Mouse (Mus musculus) forebrain, embryonic 12.5 days (tissue): Measurements from ENCODE around the gene Rps27. TPM values are rescaled to one million over a fixed set of nuclear protein-coding genes. Genes with fewer than 3 reads are reported as not detected.
A peak's percentile ranks its signal among the peaks of the same experiment; 100 is the strongest.
"Not testable (repeated sequence)": the region's sequence is repeated elsewhere in the genome, so short reads cannot be mapped to it uniquely, and the experiment has no call there.

Experiments
- ATAC-seq: fragments of 200-750 bp; cut with Nextera tagmentation; 2 replicates; pipeline ENCODE4 v1.8.0; 2017; ENCODE audit warnings: moderate TSS enrichment; ENCODE audit not compliant: low FRiP score
- H3K27ac ChIP-seq: fragments of 300-500 bp; sonication (generic); 2 replicates; pipeline ENCODE4 v1.5.1; 2016; ENCODE audit warnings: mild to moderate bottlenecking
- H3K27me3 ChIP-seq: fragments of 300-500 bp; sonication (generic); 2 replicates; pipeline ENCODE4 v1.6.1; 2016; ENCODE audit warnings: mild to moderate bottlenecking
- H3K36me3 ChIP-seq: fragments of 300-500 bp; sonication (generic); replicated peaks from 2 replicates; pipeline ENCODE4 v1.6.1; 2016; ENCODE audit warnings: mild to moderate bottlenecking
- H3K4me1 ChIP-seq: fragments of 300-500 bp; sonication (generic); 2 replicates; pipeline ENCODE4 v1.6.1; 2016
- H3K4me2 ChIP-seq: fragments of 300-500 bp; sonication (generic); 2 replicates; pipeline ENCODE4 v1.6.1; 2016; ENCODE audit warnings: mild to moderate bottlenecking, moderate library complexity
- H3K4me3 ChIP-seq: fragments of 300-500 bp; sonication (generic); replicated peaks from 2 replicates; pipeline ENCODE4 v1.5.1; 2016; ENCODE audit warnings: mild to moderate bottlenecking
- H3K9ac ChIP-seq: fragments of 300-500 bp; sonication (generic); 2 replicates; pipeline ENCODE4 v1.6.1; 2016; ENCODE audit warnings: mild to moderate bottlenecking
- H3K9me3 ChIP-seq: fragments of 300-500 bp; sonication (generic); 2 replicates; pipeline ENCODE4 v1.6.1; 2016
- WGBS: fragments of 180-500 bp; shearing (Covaris S2); methylation state at CpG from one replicate; pipeline ENCODE4 v1.1.7; 2016; 5-methylcytosine and 5-hydroxymethylcytosine counted together
- polyA plus RNA-seq: library from polyadenylated mRNA; unstranded; fragments of >200 nt; fragmentation: Nextera tagmentation; extraction: Ambion mirVana; gene quantifications from 2 replicates; pipeline ENCODE4 v1.2.1, GENCODE M21; 2016

Rps27 gene
- 943 and 1,078 TPM in 2 replicates for polyA plus RNA-seq

GRCm38 (mm10) chr3:90213377-90213866 is at the start of gene Rps27, which contains the start of gene Rab13:
Gene Rps27 (minus strand): TSS chr3:90213651.
Gene Rab13 (plus strand): TSS chr3:90213695.
- H3K27me3 ChIP-seq = no peaks in the 10 kb centered on the region
- ATAC-seq = peak; percentile 94
- no peaks in the 10 kb centered on the region for H3K9me3 ChIP-seq
- WGBS = under 1% methylated on average over 42 of the region's 42 CpGs
- peak within 1 kb of the TSS; percentile 84 for H3K4me3 ChIP-seq
- peak within 1 kb of the TSS; percentile 86 for H3K4me2 ChIP-seq
- peaks cover 42% of the 10 kb centered on the region for H3K36me3 ChIP-seq
- H3K4me1 ChIP-seq = peaks cover 24% of the 10 kb centered on the region
- peak within 1 kb of the TSS; percentile 88 for H3K9ac ChIP-seq
- peak within 1 kb of the TSS; percentile 86 for H3K27ac ChIP-seq

- Histone ChIP-seq H3K27me3 (no peaks in the 10 kb centered on the region), H3K4me1 (peaks cover 16% of the 10 kb centered on the region), H3K27ac (no peak overlapping the region), H3K4me3 (no peak overlapping the region), H3K9me3 (no peaks in the 10 kb centered on the region), H3K36me3 (peaks cover 68% of the 10 kb centered on the region), H3K9ac (no peak overlapping the region), H3K4me2 (no peak overlapping the region)
- 87% methylated on average over 4 of the region's 4 CpGs for WGBS
- no peak for ATAC-seq
Observed at GRCm38 (mm10) chr3:90258521-90258920, 45.1 kb upstream of the Rps27 start.

DNA sequence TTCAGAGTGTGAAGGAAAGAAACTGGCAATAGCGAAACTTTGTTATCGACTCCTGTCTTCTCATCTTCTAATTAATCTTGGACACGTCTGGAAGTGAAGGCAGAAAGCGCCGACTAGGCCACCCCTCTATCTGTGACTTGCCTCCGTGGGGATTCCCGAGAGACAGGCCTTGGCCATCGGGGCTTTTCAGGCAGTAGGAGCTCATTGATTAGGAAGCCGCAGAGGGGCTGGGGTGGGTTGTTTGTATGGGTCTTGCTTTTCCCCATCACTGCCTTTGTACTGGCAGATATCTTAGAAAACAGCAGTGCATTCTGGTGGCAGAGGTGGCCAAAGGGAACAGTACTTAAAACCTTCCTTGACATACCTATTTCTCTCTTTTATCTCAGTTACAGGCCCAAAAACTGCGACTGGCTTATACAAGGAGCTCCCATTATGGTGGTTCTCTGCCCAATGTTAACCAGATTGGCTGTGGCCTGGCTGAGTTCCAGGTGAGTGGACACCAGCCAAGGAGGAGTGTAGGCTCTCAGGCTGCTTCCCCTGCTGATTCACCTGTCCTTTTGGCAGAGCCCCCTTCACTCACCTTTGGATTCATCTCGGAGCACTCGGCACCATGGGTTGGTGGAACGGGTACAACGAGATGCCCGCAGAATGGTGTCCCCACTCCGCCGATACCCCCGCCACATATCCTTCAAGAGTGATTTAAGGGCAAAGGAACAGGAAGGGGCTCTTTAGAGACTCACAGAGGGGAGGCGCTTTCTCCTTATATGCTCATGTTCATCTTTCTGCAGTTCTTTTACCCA is 43.5 kb upstream of the Rps27 start:
- Histone ChIP-seq H3K4me1 (peaks cover 16% of the 10 kb centered on the region), H3K36me3 (peaks cover 52% of the 10 kb centered on the region), H3K9me3 (no peaks in the 10 kb centered on the region), H3K27me3 (no peaks in the 10 kb centered on the region), H3K27ac (no peak overlapping the region), H3K9ac (no peak overlapping the region), H3K4me3 (no peak overlapping the region), H3K4me2 (no peak overlapping the region)
- no peak for ATAC-seq
- WGBS = 93% methylated on average over 19 of the region's 19 CpGs

DNA sequence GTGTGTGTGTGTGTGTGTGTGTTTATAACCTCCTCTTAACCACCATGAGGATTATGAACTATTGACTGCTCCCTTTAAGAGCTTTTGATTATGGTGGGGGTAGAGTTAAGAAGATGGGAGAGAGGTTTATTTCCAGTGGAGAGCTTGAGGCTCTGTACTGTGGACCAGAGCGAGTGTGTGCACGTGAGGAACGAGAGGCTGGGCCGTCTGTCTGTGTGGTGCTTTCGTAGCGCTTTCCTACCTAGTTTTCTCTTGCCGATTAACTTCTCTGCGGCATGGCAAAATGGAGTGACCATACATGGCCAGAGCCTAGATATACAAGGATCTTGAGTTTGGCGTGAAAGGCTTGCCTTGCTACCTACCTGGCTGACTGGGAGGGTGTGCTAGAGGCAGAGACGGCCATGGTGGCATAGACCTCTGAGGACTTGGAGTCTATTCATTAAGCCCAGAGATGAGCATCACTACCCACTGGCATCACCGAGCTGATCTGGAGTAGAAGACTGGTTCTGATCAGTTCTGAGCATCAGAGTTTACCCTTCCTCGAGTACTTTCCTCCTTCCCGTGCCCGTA is 42.4 kb upstream of the Rps27 start:
- 94% methylated on average over 14 of the region's 14 CpGs for WGBS
- Histone ChIP-seq H3K4me3 (no peak overlapping the region), H3K9ac (0 out of 2 replicates have a peak overlapping the region, but pooled peaks have one; percentile 95), H3K4me2 (peak overlapping the region; percentile 86), H3K27ac (no peak overlapping the region), H3K27me3 (no peaks in the 10 kb centered on the region), H3K36me3 (peaks cover 51% of the 10 kb centered on the region), H3K4me1 (peaks cover 16% of the 10 kb centered on the region), H3K9me3 (no peaks in the 10 kb centered on the region)
- ATAC-seq = no peak

DNA sequence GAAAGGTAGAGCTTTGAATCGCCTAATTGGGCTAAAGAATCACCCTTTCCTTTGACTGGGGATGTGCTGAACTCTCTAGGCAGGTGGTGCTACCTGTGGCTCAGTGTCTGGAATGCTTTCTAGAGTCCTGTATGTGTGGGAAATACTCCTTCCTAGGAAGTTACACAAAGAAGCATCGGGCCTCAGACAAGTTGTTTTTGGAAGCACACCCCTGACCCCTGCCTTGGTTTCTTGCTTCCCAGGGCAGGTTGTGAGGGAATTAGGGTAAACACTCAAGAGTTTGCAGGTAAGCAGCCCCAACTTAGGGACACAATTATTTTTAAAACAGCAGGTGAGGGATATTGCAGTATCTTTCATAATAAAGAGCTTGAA is 41.7 kb upstream of the Rps27 start:
- no peak for ATAC-seq
- WGBS = 28% methylated on average over 2 of the region's 2 CpGs
- Histone ChIP-seq H3K9ac (peak overlapping the region; percentile 95), H3K4me3 (peak overlapping the region; percentile 87), H3K9me3 (no peaks in the 10 kb centered on the region), H3K4me1 (peaks cover 16% of the 10 kb centered on the region), H3K27me3 (no peaks in the 10 kb centered on the region), H3K4me2 (peak overlapping the region; percentile 86), H3K27ac (no peak overlapping the region), H3K36me3 (peaks cover 51% of the 10 kb centered on the region)

- no peaks in the 10 kb centered on the region for H3K9me3 ChIP-seq
- peaks cover 17% of the 10 kb centered on the region for H3K4me1 ChIP-seq
- H3K27ac ChIP-seq = peak overlapping the region; percentile 87
- H3K4me2 ChIP-seq = peak overlapping the region; percentile 86
- peak overlapping the region; percentile 87 for H3K4me3 ChIP-seq
- 1% methylated on average over 40 of the region's 41 CpGs for WGBS
- no peaks in the 10 kb centered on the region for H3K27me3 ChIP-seq
- peak; percentile 69 for ATAC-seq
- H3K9ac ChIP-seq = peak overlapping the region; percentile 95
- H3K36me3 ChIP-seq = peaks cover 47% of the 10 kb centered on the region
Observed at GRCm38 (mm10) chr3:90254419-90255193, 41.2 kb upstream of the Rps27 start.

- Histone ChIP-seq H3K4me3 (peak within 1 kb of the TSS; percentile 87), H3K27me3 (no peaks in the 10 kb centered on the region), H3K4me2 (peak within 1 kb of the TSS; percentile 86), H3K9ac (peak within 1 kb of the TSS; percentile 95), H3K9me3 (no peaks in the 10 kb centered on the region), H3K4me1 (peaks cover 24% of the 10 kb centered on the region), H3K27ac (peak within 1 kb of the TSS; percentile 87), H3K36me3 (peaks cover 44% of the 10 kb centered on the region)
- 2% methylated on average over 38 of the region's 40 CpGs for WGBS
- ATAC-seq = peak; percentile 98
Observed at GRCm38 (mm10) chr3:90253653-90254418, 40.4 kb upstream of the Rps27 start, which contains the start of gene Crtc2. Gene Crtc2 (plus strand): TSS chr3:90254163.

DNA sequence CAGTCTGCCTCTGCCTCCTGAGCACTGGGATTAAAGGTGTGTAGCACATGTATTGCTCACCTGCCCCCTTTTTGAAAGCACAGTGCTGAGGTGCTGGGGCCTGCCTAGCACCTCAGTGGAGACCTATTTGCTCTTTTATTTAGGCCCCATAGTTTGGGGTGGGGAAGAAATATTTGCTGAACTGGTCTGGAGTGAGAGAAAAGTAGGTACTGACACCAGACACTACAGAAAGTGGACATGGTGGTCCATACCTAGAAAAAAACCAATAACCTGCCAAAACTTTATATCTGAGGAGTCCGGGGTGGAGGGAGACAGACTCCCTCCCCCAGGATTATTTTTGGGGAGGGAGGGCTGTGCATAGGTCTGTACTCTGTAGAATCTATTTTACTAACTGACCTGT is 39.7 kb upstream of the Rps27 start:
- not testable (repeated sequence) for H3K27ac ChIP-seq, H3K27me3 ChIP-seq, H3K9me3 ChIP-seq, H3K9ac ChIP-seq
- peaks cover 38% of the 10 kb centered on the region for H3K36me3 ChIP-seq
- H3K4me3 ChIP-seq = peak overlapping the region; percentile 87; the same call in 1 of the 2 replicates
- 90% methylated on average over 1 of the region's 1 CpGs for WGBS
- H3K4me1 ChIP-seq = peaks cover 28% of the 10 kb centered on the region
- H3K4me2 ChIP-seq = peak overlapping the region; percentile 86
- peak; percentile 18 for ATAC-seq

- H3K4me3 ChIP-seq, H3K27me3 ChIP-seq, H3K27ac ChIP-seq, H3K9ac ChIP-seq, H3K9me3 ChIP-seq, ATAC-seq, H3K4me2 ChIP-seq: not testable (repeated sequence)
- WGBS = 92% methylated on average over 2 of the region's 2 CpGs
- Histone ChIP-seq H3K4me1 (peaks cover 29% of the 10 kb centered on the region), H3K36me3 (peaks cover 32% of the 10 kb centered on the region)
Observed at GRCm38 (mm10) chr3:90252659-90253058, 39.2 kb upstream of the Rps27 start.

- H3K27me3 ChIP-seq, ATAC-seq, H3K27ac ChIP-seq, H3K9me3 ChIP-seq, H3K4me3 ChIP-seq, H3K4me2 ChIP-seq, H3K9ac ChIP-seq: not testable (repeated sequence)
- peaks cover 25% of the 10 kb centered on the region for H3K36me3 ChIP-seq
- H3K4me1 ChIP-seq = peaks cover 32% of the 10 kb centered on the region
- WGBS = 90% methylated on average over 10 of the region's 12 CpGs
Observed at GRCm38 (mm10) chr3:90251731-90252226, 38.3 kb upstream of the Rps27 start.

DNA sequence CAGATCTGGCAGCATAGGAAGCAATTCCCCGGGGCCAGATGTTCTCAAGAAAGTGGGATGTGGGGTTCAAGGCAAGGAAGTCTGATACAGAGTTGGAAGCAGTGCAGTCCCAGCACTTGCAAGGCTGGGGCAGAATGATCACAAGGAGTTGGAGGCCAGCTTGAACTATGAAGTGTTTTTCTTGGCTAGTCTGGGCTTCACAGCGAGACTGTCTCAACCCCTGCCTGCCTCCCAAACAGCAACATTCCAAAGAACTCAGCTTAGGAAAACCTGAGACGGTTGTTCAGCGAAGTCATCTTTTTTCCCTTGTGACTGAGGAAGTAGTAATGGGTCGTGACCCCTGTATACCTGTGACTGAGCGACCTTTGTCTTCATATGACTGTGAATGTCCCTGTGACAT is 37.3 kb upstream of the Rps27 start:
- no peak overlapping the region for H3K9ac ChIP-seq
- 85% methylated on average over 6 of the region's 6 CpGs for WGBS
- no peak for ATAC-seq
- no peak overlapping the region for H3K27ac ChIP-seq
- no peak overlapping the region for H3K4me2 ChIP-seq
- H3K4me3 ChIP-seq = no peak overlapping the region
- peaks cover 30% of the 10 kb centered on the region for H3K4me1 ChIP-seq
- no peaks in the 10 kb centered on the region for H3K27me3 ChIP-seq
- no peaks in the 10 kb centered on the region for H3K9me3 ChIP-seq
- H3K36me3 ChIP-seq = peaks cover 22% of the 10 kb centered on the region
